Mouse (Mus musculus) neural tube, embryonic 12.5 days (tissue): ENCODE measurements around the gene Rasl12. TPM values are rescaled to one million over a fixed set of nuclear protein-coding genes. Genes with fewer than 3 reads are reported as not detected.

Experiments used
- ATAC-seq: fragments of 200-750 bp; cut with Nextera tagmentation; 2 replicates; pipeline ENCODE4 v1.8.0; 2017; ENCODE audit warnings: low read depth, mild to moderate bottlenecking, moderate TSS enrichment, moderate library complexity; ENCODE audit not compliant: low FRiP score
- H3K27ac ChIP-seq: fragments of 300-500 bp; sonication (generic); 2 replicates; pipeline ENCODE4 v1.5.1; 2016
- H3K27me3 ChIP-seq: fragments of 300-500 bp; sonication (generic); replicated peaks from 2 replicates; pipeline ENCODE4 v1.6.1; 2016; ENCODE audit warnings: mild to moderate bottlenecking
- H3K36me3 ChIP-seq: fragments of 300-500 bp; sonication (generic); 2 replicates; pipeline ENCODE4 v1.6.1; 2016; ENCODE audit warnings: mild to moderate bottlenecking
- H3K4me1 ChIP-seq: fragments of 300-500 bp; sonication (generic); 2 replicates; pipeline ENCODE4 v1.6.1; 2016
- H3K4me2 ChIP-seq: fragments of 300-500 bp; sonication (generic); replicated peaks from 2 replicates; pipeline ENCODE4 v1.6.1; 2016; ENCODE audit warnings: mild to moderate bottlenecking
- H3K4me3 ChIP-seq: fragments of 300-500 bp; sonication (generic); 2 replicates; pipeline ENCODE4 v1.5.1; 2016
- H3K9ac ChIP-seq: fragments of 300-500 bp; sonication (generic); 2 replicates; pipeline ENCODE4 v1.6.1; 2016; ENCODE audit warnings: mild to moderate bottlenecking
- H3K9me3 ChIP-seq: fragments of 300-500 bp; sonication (generic); 2 replicates; pipeline ENCODE4 v1.6.1; 2016; ENCODE audit warnings: mild to moderate bottlenecking
- WGBS: fragments of 180-500 bp; shearing (Covaris S2); methylation state at CpG from one replicate; pipeline ENCODE4 v1.1.7; 2016; 5-methylcytosine and 5-hydroxymethylcytosine counted together
- polyA plus RNA-seq: library from polyadenylated mRNA; unstranded; fragments of >200 nt; fragmentation: Nextera tagmentation; extraction: Ambion mirVana; gene quantifications from 2 replicates; pipeline ENCODE4 v1.2.1, GENCODE M21; 2016

The Rasl12 gene
- polyA plus RNA-seq, 1 experiment from 2014 or later: 8.3 TPM

GRCm38 (mm10) chr9:65460732-65461442 is 62.6 kb downstream of the Rasl12 start, which contains the start of gene Spg21:
Spg21 (plus strand) TSS chr9:65460947.
- H3K36me3 ChIP-seq: peaks cover 8% of the 10 kb centered on the region
- peak; percentile 98 for ATAC-seq

DNA sequence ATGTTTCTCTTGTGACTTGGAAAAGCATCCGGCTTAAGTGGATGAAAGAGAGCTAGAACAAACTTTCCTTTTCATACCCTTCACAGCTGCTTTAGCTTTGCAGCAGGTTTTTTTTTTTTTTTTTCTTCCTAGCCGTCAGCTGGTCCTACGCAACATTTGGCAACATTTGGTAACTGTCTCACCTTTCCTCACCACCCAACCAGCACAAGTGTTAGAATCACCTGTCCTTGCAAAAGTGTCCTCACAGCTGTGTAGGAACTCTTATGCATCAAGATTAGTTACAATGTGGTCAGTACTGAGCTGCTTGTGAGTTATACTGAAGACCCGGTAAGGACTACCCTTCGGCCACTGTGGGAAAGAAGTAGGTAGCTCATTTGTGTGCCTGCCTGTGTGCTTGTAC is 64.2 kb downstream of the Rasl12 start:
- no peak overlapping the region for H3K4me3 ChIP-seq
- H3K9me3 ChIP-seq: no peaks in the 10 kb centered on the region
- H3K4me1 ChIP-seq: peaks cover 19% of the 10 kb centered on the region
- H3K4me2 ChIP-seq: no peak overlapping the region
- no peak overlapping the region for H3K27ac ChIP-seq
- 86% methylated on average over 5 of the region's 5 CpGs for WGBS
- no peaks in the 10 kb centered on the region for H3K27me3 ChIP-seq
- ATAC-seq: no peak
- peaks cover 15% of the 10 kb centered on the region for H3K36me3 ChIP-seq
- no peak overlapping the region for H3K9ac ChIP-seq

More at GRCm38 (mm10) chr9:65460732-65461442, 62.6 kb downstream of the Rasl12 start, which contains the start of gene Spg21:
- Histone ChIP-seq H3K27ac (peak within 1 kb of the TSS; percentile 67), H3K9ac (peak within 1 kb of the TSS; percentile 86), H3K27me3 (no peaks in the 10 kb centered on the region), H3K9me3 (no peaks in the 10 kb centered on the region), H3K4me3 (peak within 1 kb of the TSS; percentile 92), H3K4me2 (peak within 1 kb of the TSS; percentile 74), H3K4me1 (peaks cover 19% of the 10 kb centered on the region)
- under 1% methylated on average over 53 of the region's 53 CpGs for WGBS

DNA sequence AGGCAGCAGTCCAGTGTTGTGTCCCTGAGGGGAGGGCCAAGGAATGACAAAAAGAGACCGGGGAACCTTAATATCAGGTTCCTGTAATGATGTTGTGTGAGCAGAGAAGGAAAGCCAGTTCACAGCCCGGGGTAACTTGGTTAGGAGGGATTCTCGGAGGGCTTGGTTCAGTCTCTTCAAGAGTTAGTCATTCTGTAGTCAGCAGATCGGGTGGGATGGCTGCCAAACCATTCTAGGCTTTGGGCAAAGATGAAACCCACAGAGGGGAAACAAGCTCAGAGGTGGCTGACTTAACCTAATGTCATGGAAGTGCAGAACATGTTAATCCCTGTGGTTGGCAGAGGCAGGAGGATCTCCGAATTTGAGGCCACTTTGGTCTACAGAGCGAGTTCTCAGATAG is 65.9 kb downstream of the Rasl12 start:
- Histone ChIP-seq H3K27me3 (no peaks in the 10 kb centered on the region), H3K9me3 (no peaks in the 10 kb centered on the region), H3K4me2 (no peak overlapping the region), H3K4me3 (no peak overlapping the region), H3K36me3 (peaks cover 20% of the 10 kb centered on the region), H3K27ac (no peak overlapping the region), H3K9ac (no peak overlapping the region), H3K4me1 (peaks cover 19% of the 10 kb centered on the region)
- WGBS: 95% methylated on average over 6 of the region's 6 CpGs
- no peak for ATAC-seq

Other genes starting within 250 kb of the Rasl12 start
- 5.4 and 5.7 TPM in 2 replicates for gene Parp16, start 203.2 kb upstream of the Rasl12 start, polyA plus RNA-seq
- gene Cilp, start 133.3 kb upstream of the Rasl12 start, polyA plus RNA-seq: 0.33 and 0.47 TPM in 2 replicates
- gene Clpx, start 104.2 kb upstream of the Rasl12 start, polyA plus RNA-seq: 41.9 and 46.2 TPM in 2 replicates
- gene Pdcd7, start 52.4 kb upstream of the Rasl12 start, polyA plus RNA-seq: 14.6 and 15.4 TPM in 2 replicates
- 0.68 and 1.6 TPM in 2 replicates for gene Ubap1l, start 37.5 kb upstream of the Rasl12 start, polyA plus RNA-seq
- 0.81 and 0.86 TPM in 2 replicates for gene Kbtbd13, start 6.9 kb upstream of the Rasl12 start, polyA plus RNA-seq
- gene Slc51b, start 24.4 kb downstream of the Rasl12 start, polyA plus RNA-seq: not detected in 2 replicates
- 23.5 and 24.9 TPM in 2 replicates for gene Mtfmt, start 37.3 kb downstream of the Rasl12 start, polyA plus RNA-seq
- 125 and 129 TPM in 2 replicates for gene Spg21, start 62.4 kb downstream of the Rasl12 start, polyA plus RNA-seq
- gene Ankdd1a, start 121.7 kb downstream of the Rasl12 start, polyA plus RNA-seq: 0.38 TPM in 1 of 2 replicates, not detected in the other
- gene Plekho2, start 181.5 kb downstream of the Rasl12 start, polyA plus RNA-seq: 11.6 and 12.4 TPM in 2 replicates
- 14.7 and 15.8 TPM in 2 replicates for gene Pif1, start 188.7 kb downstream of the Rasl12 start, polyA plus RNA-seq
- 10.2 and 10.3 TPM in 2 replicates for gene Rbpms2, start 231.1 kb downstream of the Rasl12 start, polyA plus RNA-seq